Comparison of ENCODE assay signal across 9 mouse cellular contexts in genomic region chr1:152589331-152589935, GRCm38 (mm10).
DNase-seq lines count a peak whose midpoint lies in the region; ATAC-seq and TF ChIP-seq lines count a peak whose summit lies in the region.
"Had no signal": no experiment of that assay in that cellular context is flagged by ENCODE, and none has a peak within 500 bp of the region (broad histone marks: within the 10 kb centered on the region; RNA-seq: fewer than 3 reads in every experiment).

No protein-coding gene starts in this region.

- no peak for TF ChIP-seq EP300 in heart, postnatal 0 days (IDR thresholded peaks at IDR 0.05; ENCODE audit: low read depth)

- TF ChIP-seq CTCF in heart, postnatal 0 days (IDR thresholded peaks at IDR 0.05; ENCODE audit: low read depth): no peak
- no peak for TF ChIP-seq CTCF in liver, adult 2 months (IDR thresholded peaks at IDR 0.05; ENCODE audit: low read depth, low read length)

- 0 out of 2 replicates have a peak, but pooled peaks cover 5% of the 10 kb centered on the region for H3K79me2 ChIP-seq in liver, adult 2 months (ENCODE audit: control insufficient read depth, insufficient read depth, low read length)

- no peak overlapping the region for H3K4me2 ChIP-seq in embryonic facial prominence, embryonic 11.5 days (ENCODE audit: low read depth, low read length)
- peak overlapping the region; percentile 51 for H3K4me2 ChIP-seq in heart, postnatal 0 days (ENCODE audit: low read depth, low read length)
- H3K4me2 ChIP-seq: liver, embryonic 15.5 days had no signal

- no peaks in the 10 kb centered on the region; the same call in 1 of the 2 replicates for H3K4me1 ChIP-seq in embryonic facial prominence, embryonic 11.5 days (ENCODE audit: control insufficient read depth, insufficient read depth, low read length)
- H3K4me1 ChIP-seq in heart, postnatal 0 days (ENCODE audit: control insufficient read depth, insufficient read depth): peaks cover 65% of the 10 kb centered on the region
- peaks cover 11% of the 10 kb centered on the region for H3K4me1 ChIP-seq in liver, adult 2 months (ENCODE audit: control insufficient read depth, insufficient read depth, low read length)

- 26% methylated on average over 9 of the region's 9 CpGs for WGBS in embryonic facial prominence, embryonic 11.5 days
- WGBS in heart, postnatal 0 days: 19% methylated on average over 9 of the region's 9 CpGs
- 19% methylated on average over 9 of the region's 9 CpGs for WGBS in liver, adult 2 months

- H3K9ac ChIP-seq in embryonic facial prominence, embryonic 11.5 days (replicated peaks; ENCODE audit: low read length): no peak overlapping the region
- H3K9ac ChIP-seq in heart, postnatal 0 days (replicated peaks; ENCODE audit: low read depth, low read length): peak overlapping the region; percentile 42; the same call in 1 of the 2 replicates
- H3K9ac ChIP-seq in liver, adult 2 months (ENCODE audit: low read depth, low read length): no peak overlapping the region
- H3K9ac ChIP-seq: liver, embryonic 15.5 days had no signal

- DNase-seq in right cerebral cortex, postnatal 10 days (ENCODE audit: low spot score in 2 of 2): peak; percentile 48 to 75
- no peak for DNase-seq in right cerebral cortex, postnatal 36 days (ENCODE audit: low spot score in 2 of 2)
- peak; percentile 62 for DNase-seq in embryonic facial prominence, embryonic 11.5 days (ENCODE audit: low spot score)
- peak; percentile 73 for DNase-seq in heart, postnatal 0 days (ENCODE audit: low spot score)
- no peak for DNase-seq in liver, adult 2 months (ENCODE audit: extremely low read depth, low read depth, low spot score)
- DNase-seq in ovary, postnatal 36 days (ENCODE audit: low spot score): peak; percentile 80
- DNase-seq in embryo, embryonic 9.5 days (ENCODE audit: extremely low spot score): no peak

- no peaks in the 10 kb centered on the region for H3K9me3 ChIP-seq in embryonic facial prominence, embryonic 11.5 days (replicated peaks; ENCODE audit: control insufficient read depth, low read length)
- no peaks in the 10 kb centered on the region for H3K9me3 ChIP-seq in heart, postnatal 0 days (replicated peaks; ENCODE audit: control insufficient read depth, low read length)
- H3K9me3 ChIP-seq: liver, embryonic 15.5 days had no signal

- TF ChIP-seq POLR2A in liver, adult 2 months (IDR thresholded peaks at IDR 0.05; ENCODE audit: extremely low read depth, insufficient read depth, low read length): no peak

- no peak for ATAC-seq in embryonic facial prominence, embryonic 11.5 days (replicated peaks; ENCODE audit: insufficient number of reproducible peaks, low FRiP score, low TSS enrichment, low read depth)
- ATAC-seq in heart, postnatal 0 days (ENCODE audit: insufficient read depth, low read depth): no peak
- no peak for ATAC-seq in granulocyte monocyte progenitor cell, adult 5-6 weeks (replicated peaks; ENCODE audit: poor library complexity, severe bottlenecking)

- H3K27me3 ChIP-seq in embryonic facial prominence, embryonic 11.5 days (ENCODE audit: control insufficient read depth, insufficient read depth, low read length): no peaks in the 10 kb centered on the region
- H3K27me3 ChIP-seq in heart, postnatal 0 days (ENCODE audit: control insufficient read depth, insufficient read depth, low read length): no peaks in the 10 kb centered on the region
- no peaks in the 10 kb centered on the region for H3K27me3 ChIP-seq in liver, adult 2 months (ENCODE audit: control insufficient read depth, insufficient read depth, low read length)

- no peak overlapping the region for H3K27ac ChIP-seq in embryonic facial prominence, embryonic 11.5 days (replicated peaks; ENCODE audit: low read depth, low read length)
- peak overlapping the region; percentile 65 for H3K27ac ChIP-seq in heart, postnatal 0 days (ENCODE audit: low read depth)
- no peak overlapping the region for H3K27ac ChIP-seq in liver, adult 2 months (replicated peaks; ENCODE audit: insufficient read depth, low read depth, low read length)
- H3K27ac ChIP-seq: liver, embryonic 15.5 days had no signal

- H3K4me3 ChIP-seq in embryonic facial prominence, embryonic 11.5 days (ENCODE audit: low read depth, low read length): no peak overlapping the region
- H3K4me3 ChIP-seq in heart, postnatal 0 days (ENCODE audit: low read depth, low read length): peak overlapping the region; percentile 21; the same call in 1 of the 2 replicates
- peak overlapping the region; percentile 7; the same call in 1 of the 2 replicates for H3K4me3 ChIP-seq in liver, adult 2 months (ENCODE audit: insufficient read depth, low read depth, low read length)
- H3K4me3 ChIP-seq: liver, embryonic 15.5 days had no signal

- H3K36me3 ChIP-seq in embryonic facial prominence, embryonic 11.5 days (replicated peaks; ENCODE audit: control insufficient read depth, insufficient read depth, low read depth, low read length): no peaks in the 10 kb centered on the region
- H3K36me3 ChIP-seq in heart, postnatal 0 days (replicated peaks; ENCODE audit: control insufficient read depth, insufficient read depth, low read length): peaks cover 35% of the 10 kb centered on the region
- no peaks in the 10 kb centered on the region for H3K36me3 ChIP-seq in liver, adult 2 months (ENCODE audit: control insufficient read depth, insufficient read depth, low read length)

Comparison
In these comparisons a context has a peak if more than half of its experiments do, and no peak if none do; other contexts are left out.
1. DNase-seq: peak in right cerebral cortex, postnatal 10 days (2 of 2), embryonic facial prominence, embryonic 11.5 days (single experiment), heart, postnatal 0 days (single experiment) and ovary, postnatal 36 days (single experiment); none in right cerebral cortex, postnatal 36 days (0 of 2), liver, adult 2 months (single experiment) and embryo, embryonic 9.5 days (single experiment).